Mouse (Mus musculus): Measurements from ENCODE around the gene Abcg8. TPM values are rescaled to one million over a fixed set of nuclear protein-coding genes. Genes with fewer than 3 reads are reported as not detected.

The Abcg8 gene
- total and polyA plus RNA-seq, 3 experiments, result not detected

DNA sequence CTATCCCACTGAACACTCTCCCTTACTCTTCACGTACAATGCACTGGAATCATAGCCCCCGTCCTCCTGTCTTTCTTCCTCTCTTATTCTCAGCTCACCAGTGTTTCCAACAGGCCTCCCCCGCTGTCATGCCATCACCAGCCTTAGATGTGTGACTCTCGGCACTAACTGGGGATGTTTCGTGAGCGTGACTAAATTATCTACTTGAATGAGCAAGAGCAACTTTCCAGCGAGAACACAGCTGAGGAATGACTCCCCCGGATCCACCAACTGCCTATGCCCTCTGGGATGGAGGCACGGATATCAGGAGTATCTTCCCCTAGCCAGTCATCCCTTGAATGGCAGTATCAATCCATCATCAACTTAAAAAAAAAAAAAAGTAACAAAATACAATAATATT, 47.9 kb downstream of the Abcg8 start:
- no peak overlapping the region for H3K4me3 ChIP-seq (ENCODE audit: control insufficient read depth in 1 of 2, insufficient read depth in 1 of 2, low read depth in 2 of 2, low read length in 2 of 2)
- H3K9me3 ChIP-seq (replicated peaks; ENCODE audit: insufficient read depth, low read length), result no peaks in the 10 kb centered on the region
- TF ChIP-seq BHLHE40 (IDR thresholded peaks at IDR 0.05; ENCODE audit: borderline replicate concordance, low read depth, low read length) (no peak), MAFK (IDR thresholded peaks at IDR 0.05; ENCODE audit: borderline replicate concordance, low read depth, low read length) (no peak), MYC (IDR thresholded peaks at IDR 0.05; ENCODE audit: low read depth, low read length) (no peak), KAT2A (conservative IDR thresholded peaks at IDR 0.05; ENCODE audit: low read depth, low read length) (no peak), POLR2AphosphoS2 (IDR thresholded peaks at IDR 0.05; ENCODE audit: low read length) (no peak), MAX (IDR thresholded peaks at IDR 0.05; ENCODE audit: low read length) (no peak), CTCF (IDR thresholded peaks at IDR 0.05 in 2 of 3, conservative IDR thresholded peaks at IDR 0.05 in 1 of 3; ENCODE audit: control insufficient read depth in 1 of 3, insufficient read depth in 1 of 3, low read depth in 2 of 3, low read length in 3 of 3, poor library complexity in 1 of 3, severe bottlenecking in 1 of 3) (no peak), CHD1 (IDR thresholded peaks at IDR 0.05; ENCODE audit: low read depth, low read length) (no peak), E2F4 (IDR thresholded peaks at IDR 0.05; ENCODE audit: borderline replicate concordance, low read depth, low read length) (no peak), SIN3A (IDR thresholded peaks at IDR 0.05; ENCODE audit: low read length) (no peak)
- no peak overlapping the region for H3K27ac ChIP-seq (ENCODE audit: control insufficient read depth, low read depth, low read length)
- H3K9ac ChIP-seq (ENCODE audit: control insufficient read depth, low read depth, low read length, poor library complexity, severe bottlenecking), result no peak overlapping the region
- peaks cover 3 to 4% of the 10 kb centered on the region in 2 experiments for H3K4me1 ChIP-seq (ENCODE audit: control insufficient read depth in 1 of 2, insufficient read depth in 2 of 2, low read length in 2 of 2)
- DNase-seq (ENCODE audit: low read depth, low spot score), result no peak
- no peaks in the 10 kb centered on the region for H3K27me3 ChIP-seq (ENCODE audit: control insufficient read depth in 1 of 2, insufficient read depth in 2 of 2, low read length in 2 of 2)
- peaks cover 7 to 21% of the 10 kb centered on the region in 2 experiments for H3K36me3 ChIP-seq (ENCODE audit: control insufficient read depth in 1 of 2, insufficient read depth in 2 of 2, low read length in 2 of 2)
- no peaks in the 10 kb centered on the region for H3K79me2 ChIP-seq (ENCODE audit: control insufficient read depth, insufficient read depth, low read length, poor library complexity)

GRCm38 (mm10) chr17:84725163-84725562, 49.1 kb downstream of the Abcg8 start:
- H3K9me3 ChIP-seq (replicated peaks; ENCODE audit: insufficient read depth, low read length), result no peaks in the 10 kb centered on the region
- H3K27ac ChIP-seq (ENCODE audit: control insufficient read depth, low read depth, low read length), result no peak overlapping the region
- DNase-seq (ENCODE audit: low read depth, low spot score), result no peak
- no peaks in the 10 kb centered on the region for H3K79me2 ChIP-seq (ENCODE audit: control insufficient read depth, insufficient read depth, low read length, poor library complexity)
- peaks cover 10 to 27% of the 10 kb centered on the region in 2 experiments for H3K36me3 ChIP-seq (ENCODE audit: control insufficient read depth in 1 of 2, insufficient read depth in 2 of 2, low read length in 2 of 2)
- no peak overlapping the region for H3K9ac ChIP-seq (ENCODE audit: control insufficient read depth, low read depth, low read length, poor library complexity, severe bottlenecking)
- peaks cover 4 to 6% of the 10 kb centered on the region in 2 experiments for H3K4me1 ChIP-seq (ENCODE audit: control insufficient read depth in 1 of 2, insufficient read depth in 2 of 2, low read length in 2 of 2)
- no peak overlapping the region for H3K4me3 ChIP-seq (ENCODE audit: control insufficient read depth in 1 of 2, insufficient read depth in 1 of 2, low read depth in 2 of 2, low read length in 2 of 2)
- no peaks in the 10 kb centered on the region for H3K27me3 ChIP-seq (ENCODE audit: control insufficient read depth in 1 of 2, insufficient read depth in 2 of 2, low read length in 2 of 2)
- TF ChIP-seq EP300 (IDR thresholded peaks at IDR 0.05; ENCODE audit: low read depth in 1 of 2, low read length in 2 of 2), result no peak
- TF ChIP-seq HCFC1 (IDR thresholded peaks at IDR 0.05; ENCODE audit: low read depth, low read length), result no peak
- no peak for TF ChIP-seq CHD2 (IDR thresholded peaks at IDR 0.05; ENCODE audit: low read length)
- TF ChIP-seq NRF1 (IDR thresholded peaks at IDR 0.05; ENCODE audit: insufficient read depth, low read depth, low read length, poor library complexity, severe bottlenecking), result no peak
- no peak for TF ChIP-seq MAX (IDR thresholded peaks at IDR 0.05; ENCODE audit: low read length)
- no peak for TF ChIP-seq GATA1 (IDR thresholded peaks at IDR 0.05; ENCODE audit: low read depth, low read length)
- no peak for TF ChIP-seq MAZ (IDR thresholded peaks at IDR 0.05; ENCODE audit: low read depth, low read length)
- TF ChIP-seq SMC3 (IDR thresholded peaks at IDR 0.05; ENCODE audit: low read depth, low read length), result no peak
- TF ChIP-seq ELF1 (IDR thresholded peaks at IDR 0.05; ENCODE audit: low read depth, low read length), result no peak
- no peak for TF ChIP-seq ZMIZ1 (IDR thresholded peaks at IDR 0.05; ENCODE audit: low read depth, low read length)
- TF ChIP-seq SIN3A (IDR thresholded peaks at IDR 0.05; ENCODE audit: low read length), result no peak
- no peak for TF ChIP-seq RCOR1 (IDR thresholded peaks at IDR 0.05; ENCODE audit: low read depth, low read length)
- TF ChIP-seq RAD21 (IDR thresholded peaks at IDR 0.05; ENCODE audit: low read depth, low read length), result no peak
- TF ChIP-seq USF1 (IDR thresholded peaks at IDR 0.05; ENCODE audit: low read depth, low read length), result no peak
- no peak for TF ChIP-seq NELFE (IDR thresholded peaks at IDR 0.05; ENCODE audit: low read depth, low read length)

All from MEL (cell line).